ENCODE assay signal across 14 mouse cellular contexts in the genomic region with DNA sequence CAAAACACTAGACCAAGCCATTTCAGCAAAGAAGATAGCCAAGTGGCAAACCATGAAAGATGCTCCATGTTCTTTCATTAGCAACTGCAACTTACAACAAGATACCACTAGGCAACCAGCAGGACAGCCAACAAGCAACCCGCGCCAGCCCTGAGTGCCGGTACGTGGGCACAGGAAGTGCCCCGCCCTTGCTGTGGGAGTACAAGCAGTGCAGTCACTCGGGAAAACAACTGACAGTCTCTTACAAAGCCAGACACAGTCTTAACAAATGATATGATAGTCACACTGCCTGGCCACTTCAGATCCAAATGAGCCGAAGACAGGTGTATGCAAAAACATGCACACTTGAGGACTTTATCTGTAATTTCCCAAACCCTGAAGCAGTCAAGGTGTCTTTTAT. TPM values are rescaled to one million over a fixed set of nuclear protein-coding genes. Genes with fewer than 3 reads are reported as not detected.
DNase-seq lines count a peak whose midpoint lies in the region.
"Had no signal": no experiment of that assay in that cellular context is flagged by ENCODE, and none has a peak within 500 bp of the region (broad histone marks: within the 10 kb centered on the region; RNA-seq: fewer than 3 reads in every experiment).

No protein-coding gene starts in this region.

- peak; percentile 30 for DNase-seq in urinary bladder, postnatal 14 days (ENCODE audit: low spot score)
- DNase-seq in urinary bladder, adult 18-20 months (ENCODE audit: low spot score in 2 of 2), result no peak
- DNase-seq in induced T-regulatory cell, adult 2 months (ENCODE audit: low read depth), result peak; percentile 85
- DNase-seq in naive thymus-derived CD4-positive, alpha-beta T cell, adult 2 months (ENCODE audit: low read depth), result peak; percentile 86
- DNase-seq in thymus, postnatal 4 days, result peak; percentile 66
- no peak for DNase-seq in adrenal gland, postnatal 4 days (ENCODE audit: low spot score in 2 of 2)
- no peak for DNase-seq in layer of hippocampus, postnatal 14 days (ENCODE audit: low spot score in 2 of 2)
- no peak for DNase-seq in forebrain, embryonic 10.5 days (ENCODE audit: extremely low spot score, low spot score)
- DNase-seq: kidney, adult 11 months had no signal

- H3K27ac ChIP-seq in forebrain, embryonic 10.5 days, result no peak overlapping the region
- H3K27ac ChIP-seq: forebrain, embryonic 15.5 days had no signal

- no peaks in the 10 kb centered on the region for H3K4me1 ChIP-seq in forebrain, embryonic 10.5 days
- H3K4me1 ChIP-seq: forebrain, embryonic 15.5 days had no signal

- H3K27me3 ChIP-seq in forebrain, embryonic 10.5 days (ENCODE audit: poor library complexity, severe bottlenecking), result no peaks in the 10 kb centered on the region
- H3K27me3 ChIP-seq: forebrain, embryonic 15.5 days; heart, embryonic 12.5 days had no signal

- H3K9me3 ChIP-seq in forebrain, embryonic 10.5 days, result no peaks in the 10 kb centered on the region
- H3K9me3 ChIP-seq: forebrain, embryonic 15.5 days; heart, embryonic 12.5 days had no signal

- H3K36me3 ChIP-seq in forebrain, embryonic 10.5 days (replicated peaks), result peaks cover 83% of the 10 kb centered on the region

- H3K4me3 ChIP-seq in forebrain, embryonic 10.5 days, result no peak overlapping the region
- H3K4me3 ChIP-seq: forebrain, embryonic 15.5 days; heart, embryonic 12.5 days had no signal

- 86% methylated on average over 7 of the region's 7 CpGs for WGBS in forebrain, embryonic 10.5 days

RNA-seq across cellular contexts. Expression of gene Rab3ip, which starts 20.1 kb away (rescaled TPM):
- total RNA-seq in adrenal gland, postnatal 4 days (2021), result 10 to 100 TPM; 37.1 to 53.9 TPM
- total RNA-seq in layer of hippocampus, postnatal 14 days (2021), result 10 to 100 TPM; 67.3 to 69.6 TPM
- 41.5 and 43.0 TPM in 2 replicates for polyA plus RNA-seq in forebrain, embryonic 10.5 days (2016; fragmentation: Nextera tagmentation; extraction: Ambion mirVana)

RNA-seq across cellular contexts. Expression of gene Myrfl, which starts 33.8 kb away (rescaled TPM):
- under 1 TPM; 0.17 to 0.37 TPM for total RNA-seq in adrenal gland, postnatal 4 days (2021)
- under 1 TPM; 0.36 to 0.44 TPM for total RNA-seq in layer of hippocampus, postnatal 14 days (2021)
- polyA plus RNA-seq in forebrain, embryonic 10.5 days (2016; fragmentation: Nextera tagmentation; extraction: Ambion mirVana), result 0.07 TPM in 1 of 2 replicates, not detected in the other

RNA-seq across cellular contexts. Expression of gene Gm10271, which starts 41.9 kb away (rescaled TPM):
- total RNA-seq in adrenal gland, postnatal 4 days (2021), result not detected
- not detected for total RNA-seq in layer of hippocampus, postnatal 14 days (2021)
- not detected in 2 replicates for polyA plus RNA-seq in forebrain, embryonic 10.5 days (2016; fragmentation: Nextera tagmentation; extraction: Ambion mirVana)
- polyA plus RNA-seq: embryonic facial prominence, embryonic 11.5 days; forebrain, embryonic 15.5 days; heart, embryonic 12.5 days; lung, embryonic 16.5 days; testis, adult 2 months had no signal

RNA-seq across cellular contexts. Expression of gene Best3, which starts 55.6 kb away (rescaled TPM):
- under 1 TPM; 0.56 to 0.81 TPM for total RNA-seq in adrenal gland, postnatal 4 days (2021)
- total RNA-seq in layer of hippocampus, postnatal 14 days (2021), result 1 to 10 TPM; 2.2 to 2.3 TPM
- polyA plus RNA-seq in forebrain, embryonic 10.5 days (2016; fragmentation: Nextera tagmentation; extraction: Ambion mirVana), result not detected in 2 replicates

Comparison
In these comparisons a context has a peak if more than half of its experiments do, and no peak if none do; other contexts are left out.
1. DNase-seq: peak in urinary bladder, postnatal 14 days (single experiment), induced T-regulatory cell, adult 2 months (single experiment), naive thymus-derived CD4-positive, alpha-beta T cell, adult 2 months (single experiment) and thymus, postnatal 4 days (single experiment); none in urinary bladder, adult 18-20 months (0 of 2), adrenal gland, postnatal 4 days (0 of 2), layer of hippocampus, postnatal 14 days (0 of 2) and forebrain, embryonic 10.5 days (single experiment).